Mouse (Mus musculus) brown adipose tissue, adult 24 weeks (tissue): ENCODE measurements around the gene Aars. TPM values are rescaled to one million over a fixed set of nuclear protein-coding genes. Genes with fewer than 3 reads are reported as not detected.
"Not testable (repeated sequence)": the region's sequence is repeated elsewhere in the genome, so short reads cannot be mapped to it uniquely, and the experiment has no call there.

Experiments used
- H3K27ac ChIP-seq: fragments of 200-500 bp; replicated peaks from 2 replicates; pipeline ENCODE4 v1.5.1; 2012; ENCODE audit warnings: low read depth, mild to moderate bottlenecking, low read length
- H3K4me1 ChIP-seq: fragments of 200-500 bp; 2 replicates; pipeline ENCODE4 v1.6.1; 2012; ENCODE audit warnings: low read length, mixed read lengths; ENCODE audit not compliant: control insufficient read depth, insufficient read depth, insufficient read length
- H3K4me3 ChIP-seq: fragments of 200-500 bp; 2 replicates; pipeline ENCODE4 v1.5.1; 2012; ENCODE audit warnings: low read depth, mild to moderate bottlenecking, low read length, moderate library complexity; ENCODE audit not compliant: insufficient read depth
- polyA plus RNA-seq: library from polyadenylated mRNA; stranded (reverse); fragments of >200 nt; gene quantifications from 2 replicates; pipeline ENCODE4 v1.2.4, GENCODE M21; 2012; ENCODE audit not compliant: missing spikeins, insufficient read depth, insufficient read length

Aars gene
- polyA plus RNA-seq, 1 experiment = 27.1 TPM

GRCm38 (mm10) chr8:111066308-111066707 lies 33.4 kb downstream of the Aars start:
- H3K4me3 ChIP-seq = no peak overlapping the region
- H3K27ac ChIP-seq = no peak overlapping the region
- no peaks in the 10 kb centered on the region for H3K4me1 ChIP-seq

- H3K4me3 ChIP-seq = no peak overlapping the region
- H3K4me1 ChIP-seq = no peaks in the 10 kb centered on the region
- H3K27ac ChIP-seq = no peak overlapping the region
These were observed 34.5 kb downstream of the Aars start for GRCm38 (mm10) chr8:111067439-111067838.

GRCm38 (mm10) chr8:111068660-111069059 lies 35.7 kb downstream of the Aars start:
- H3K27ac ChIP-seq, H3K4me1 ChIP-seq, H3K4me3 ChIP-seq: not testable (repeated sequence)

- H3K4me1 ChIP-seq = no peaks in the 10 kb centered on the region
- H3K4me3 ChIP-seq = no peak overlapping the region
- no peak overlapping the region for H3K27ac ChIP-seq
These were observed 43.0 kb downstream of the Aars start for GRCm38 (mm10) chr8:111075926-111076325.

DNA sequence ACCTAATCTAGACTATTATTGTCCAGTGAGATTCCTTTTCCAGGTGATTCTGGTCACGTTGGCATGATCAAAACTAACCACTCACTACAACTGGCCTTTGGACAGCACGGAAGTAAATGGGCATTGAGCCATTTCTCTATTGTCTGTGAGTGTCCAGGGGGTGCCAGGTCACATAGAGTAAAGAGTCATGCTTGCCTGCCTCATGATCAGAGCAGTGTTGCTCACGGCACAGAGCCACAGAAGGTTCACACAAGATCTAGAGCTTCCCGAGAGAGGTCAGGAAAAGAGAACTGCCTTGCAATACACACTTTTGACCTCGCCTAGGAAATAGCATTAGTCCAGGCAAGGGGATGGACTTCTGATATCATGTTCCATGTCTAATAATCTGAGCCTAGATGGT lies 46.5 kb downstream of the Aars start:
- no peak overlapping the region for H3K27ac ChIP-seq
- H3K4me1 ChIP-seq = no peaks in the 10 kb centered on the region
- no peak overlapping the region for H3K4me3 ChIP-seq

GRCm38 (mm10) chr8:111079861-111080271 lies 46.9 kb downstream of the Aars start:
- Histone ChIP-seq H3K4me1 (no peaks in the 10 kb centered on the region), H3K4me3 (no peak overlapping the region), H3K27ac (no peak overlapping the region)

- Histone ChIP-seq H3K27ac (no peak overlapping the region), H3K4me1 (no peaks in the 10 kb centered on the region), H3K4me3 (no peak overlapping the region)
These were observed 48.8 kb downstream of the Aars start for GRCm38 (mm10) chr8:111081580-111082258.

DNA sequence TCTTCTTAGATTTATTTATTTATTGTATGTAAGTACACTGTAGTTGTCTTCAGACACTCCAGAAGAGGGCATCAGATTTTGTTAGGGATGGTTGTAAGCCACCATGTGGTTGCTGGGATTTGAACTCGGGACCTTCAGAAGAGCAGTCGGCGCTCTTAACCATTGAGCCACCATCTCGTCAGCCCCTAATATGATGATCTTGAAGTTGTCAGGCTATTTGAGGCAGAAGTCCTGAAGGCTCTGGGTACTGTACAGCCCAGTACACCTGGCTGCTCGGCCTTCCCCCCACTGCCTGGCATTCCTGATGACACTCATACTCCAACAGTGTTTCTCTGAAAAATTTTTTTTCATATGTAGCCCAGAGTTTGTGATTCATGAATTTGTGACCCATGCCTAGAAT lies 51.0 kb downstream of the Aars start:
- not testable (repeated sequence) for H3K4me3 ChIP-seq, H3K27ac ChIP-seq, H3K4me1 ChIP-seq

GRCm38 (mm10) chr8:111090126-111090525 lies 57.2 kb downstream of the Aars start:
- Histone ChIP-seq H3K27ac (no peak overlapping the region), H3K4me3 (no peak overlapping the region)

DNA sequence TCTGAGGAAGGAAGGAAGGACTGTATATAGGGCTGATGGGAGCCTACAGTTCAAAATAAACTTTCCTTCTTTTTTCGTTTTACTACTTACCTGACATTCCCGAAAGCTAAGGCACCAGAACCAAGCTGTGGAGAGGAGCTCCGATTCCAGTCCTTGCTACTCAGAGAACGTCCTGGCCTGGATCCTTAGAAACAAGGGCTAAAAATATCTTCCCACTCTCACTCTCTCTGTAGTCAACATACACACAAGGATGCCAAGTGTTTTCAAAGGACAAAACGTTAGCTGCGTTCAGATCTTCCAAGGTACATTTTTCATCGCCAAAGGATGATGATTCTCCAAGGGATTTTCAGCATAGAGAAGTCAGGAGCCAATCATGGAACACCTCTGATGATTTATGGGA lies 58.8 kb downstream of the Aars start:
- H3K4me3 ChIP-seq = no peak overlapping the region
- peaks cover 12% of the 10 kb centered on the region for H3K4me1 ChIP-seq
- H3K27ac ChIP-seq = no peak overlapping the region

More at GRCm38 (mm10) chr8:111090126-111090525, 57.2 kb downstream of the Aars start:
- peaks cover 2% of the 10 kb centered on the region; the same call in 1 of the 2 replicates for H3K4me1 ChIP-seq

DNA sequence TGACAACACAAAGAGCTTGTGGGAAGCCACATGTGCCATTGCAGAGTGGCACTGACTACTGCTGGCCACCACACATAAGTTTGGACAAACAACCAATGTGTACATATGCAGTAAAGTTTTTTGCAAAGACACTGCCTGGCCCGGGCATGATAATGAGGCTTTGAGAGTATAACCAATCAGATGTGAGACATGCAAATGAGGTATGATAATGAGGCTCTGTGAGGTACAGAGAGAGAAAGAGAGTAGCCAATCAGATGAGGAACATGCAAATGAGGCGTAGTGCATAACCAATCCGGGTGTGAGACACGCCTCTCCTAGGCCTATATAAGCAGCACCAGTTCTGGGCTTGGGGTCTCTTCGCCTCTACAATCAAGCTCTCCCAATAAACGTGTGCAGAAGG lies 59.4 kb downstream of the Aars start, which contains the start of gene Clec18a:
Gene Clec18a, minus strand, starts transcription at position 101 of the 400 bp plus-strand sequence.
- H3K4me3 ChIP-seq = not testable (repeated sequence)
- Histone ChIP-seq H3K27ac (0 out of 2 replicates have a peak within 1 kb of the TSS, but pooled peaks have one; percentile 18), H3K4me1 (peaks cover 12% of the 10 kb centered on the region)

DNA sequence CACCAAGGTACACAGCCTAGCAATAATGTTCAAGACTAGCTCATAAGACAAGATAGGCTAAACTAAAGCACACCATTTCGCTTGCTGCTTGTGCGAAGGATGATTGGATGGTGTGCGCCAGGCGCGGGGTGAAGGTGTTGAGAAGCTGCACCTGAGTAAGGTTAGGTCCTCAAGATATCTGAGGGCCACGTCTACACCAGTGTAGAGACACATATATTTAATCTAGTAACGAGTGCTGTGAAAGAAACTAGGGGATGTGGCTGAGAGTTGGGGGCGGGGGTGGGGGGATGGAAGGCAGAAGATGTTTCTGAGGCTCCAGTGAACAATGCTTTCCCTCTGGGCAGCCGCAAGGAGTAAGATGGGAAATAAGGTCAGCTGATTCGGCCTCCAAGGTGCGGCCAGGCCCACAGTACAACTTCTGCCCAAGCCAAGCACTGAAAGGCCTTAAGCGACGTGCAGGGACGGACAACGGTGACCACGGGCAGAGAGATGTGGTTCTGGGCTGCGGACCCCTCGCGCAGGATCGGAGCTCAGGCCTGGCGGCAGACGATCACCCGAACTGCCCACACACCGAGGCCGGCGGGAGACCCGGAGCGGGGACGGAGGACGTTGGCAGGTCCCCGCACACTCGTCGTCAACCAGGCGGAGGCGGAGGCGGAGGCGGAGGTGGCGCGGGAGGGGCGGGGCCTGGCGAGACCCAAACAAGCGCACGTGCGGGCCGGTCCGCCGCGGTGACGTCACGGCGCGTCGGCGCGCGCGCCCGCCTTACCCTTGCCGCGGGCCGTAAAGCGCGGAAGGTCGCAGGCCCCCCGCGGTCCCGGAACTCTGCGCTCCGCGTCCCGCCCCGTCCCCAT lies 61.1 kb downstream of the Aars start, which contains the start of gene Pdpr:
Gene Pdpr, plus strand, starts transcription at position 766 of the 854 bp plus-strand sequence.
- peaks cover 12% of the 10 kb centered on the region for H3K4me1 ChIP-seq
- H3K4me3 ChIP-seq = peak within 1 kb of the TSS; percentile 92
- peak within 1 kb of the TSS; percentile 84 for H3K27ac ChIP-seq

DNA sequence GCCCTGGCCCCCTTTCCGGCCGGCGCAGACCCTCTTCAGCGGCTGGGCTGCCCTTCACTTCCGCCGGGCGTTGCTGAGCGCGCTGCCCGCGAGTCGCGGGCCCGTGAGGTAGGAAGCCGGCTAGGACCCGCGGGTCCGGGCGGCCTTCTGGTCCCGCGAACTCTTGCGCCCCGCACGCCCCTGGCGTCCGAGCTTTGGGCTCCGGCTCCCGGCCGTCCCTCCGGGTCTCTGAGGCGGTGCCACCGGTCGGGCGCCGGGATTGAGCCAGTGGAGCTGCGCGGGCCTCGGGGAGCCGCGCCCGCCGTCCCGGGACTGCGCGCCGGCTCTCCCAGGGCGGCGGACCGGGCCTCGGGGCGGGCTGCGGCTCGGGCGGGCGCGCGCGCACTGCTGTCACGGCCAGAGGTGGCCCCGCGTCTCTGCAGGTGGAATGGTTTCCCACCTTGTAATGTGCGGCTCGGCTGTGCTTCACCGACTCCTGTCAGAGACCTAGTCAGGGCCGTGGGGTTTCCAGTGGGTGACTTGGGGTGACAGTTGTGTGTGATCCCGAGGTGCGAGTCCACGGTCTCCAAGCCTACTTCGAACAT lies 61.9 kb downstream of the Aars start:
- Histone ChIP-seq H3K27ac (peak overlapping the region; percentile 52), H3K4me1 (peaks cover 12% of the 10 kb centered on the region), H3K4me3 (peak overlapping the region; percentile 92)
